Mouse (Mus musculus): ENCODE data around the gene Atf7.

Atf7 gene

DNA sequence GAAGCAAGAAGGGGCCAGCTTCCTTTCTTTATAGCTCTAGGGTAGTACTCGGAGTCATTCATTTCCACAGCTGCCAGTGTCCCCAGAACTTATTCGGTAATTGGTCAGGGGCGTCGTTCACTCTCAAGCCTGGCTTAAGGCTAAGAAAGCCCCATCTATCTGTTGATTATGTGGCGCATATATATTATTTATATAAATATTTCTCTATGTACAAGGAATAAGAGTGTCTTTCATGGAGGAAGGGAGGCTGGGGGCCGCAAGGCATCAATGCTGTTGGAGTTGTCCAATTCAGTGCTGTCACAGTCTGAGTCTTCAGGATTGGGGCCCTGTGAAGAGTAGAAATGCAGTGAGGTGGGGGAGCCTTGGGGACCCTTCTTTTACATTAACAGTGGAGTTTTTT, 125.4 kb downstream of the Atf7 start:
- no peak for DNase-seq (ENCODE audit: low spot score in 2 of 2)

DNA sequence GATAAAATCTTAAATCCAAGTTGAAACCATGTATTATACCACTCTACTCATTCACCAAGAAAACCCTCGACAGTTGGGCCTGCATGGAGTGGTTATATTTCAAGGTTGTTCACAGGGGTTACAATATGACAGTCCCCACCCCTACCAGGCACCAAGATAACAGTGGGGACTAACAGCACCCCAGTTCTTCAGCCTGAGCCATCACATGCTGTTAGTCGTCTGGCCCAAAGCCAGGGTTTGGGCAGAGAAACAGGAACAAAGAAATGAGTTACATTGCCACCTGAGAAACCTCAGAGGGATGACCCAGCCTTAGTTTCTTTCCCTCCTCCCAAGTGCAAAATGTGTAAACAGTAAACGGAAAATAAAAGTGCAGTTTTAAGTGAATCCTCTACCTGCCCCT, 125.9 kb downstream of the Atf7 start:
- no peak for DNase-seq (ENCODE audit: low spot score in 2 of 2)

DNA sequence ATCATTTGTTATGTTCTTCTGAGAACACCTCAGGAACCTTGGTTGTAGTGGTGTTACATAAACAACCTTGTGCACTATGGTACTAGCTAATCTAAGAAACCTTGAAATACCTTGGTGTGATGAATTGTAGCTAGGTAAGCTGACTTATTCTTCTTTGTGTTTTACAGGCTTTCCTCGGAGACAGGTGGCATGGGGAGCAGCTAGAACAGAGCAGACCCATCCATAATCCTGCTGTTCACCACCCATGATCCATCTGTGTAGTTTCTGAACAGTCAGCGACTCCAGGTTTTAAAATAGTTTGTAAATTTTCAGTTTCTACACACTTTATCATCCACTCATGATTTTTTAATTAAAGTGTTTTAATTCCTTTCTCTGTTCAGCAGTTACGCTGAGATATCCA, 126.9 kb downstream of the Atf7 start:
- no peak for DNase-seq (ENCODE audit: low spot score in 2 of 2)

DNA sequence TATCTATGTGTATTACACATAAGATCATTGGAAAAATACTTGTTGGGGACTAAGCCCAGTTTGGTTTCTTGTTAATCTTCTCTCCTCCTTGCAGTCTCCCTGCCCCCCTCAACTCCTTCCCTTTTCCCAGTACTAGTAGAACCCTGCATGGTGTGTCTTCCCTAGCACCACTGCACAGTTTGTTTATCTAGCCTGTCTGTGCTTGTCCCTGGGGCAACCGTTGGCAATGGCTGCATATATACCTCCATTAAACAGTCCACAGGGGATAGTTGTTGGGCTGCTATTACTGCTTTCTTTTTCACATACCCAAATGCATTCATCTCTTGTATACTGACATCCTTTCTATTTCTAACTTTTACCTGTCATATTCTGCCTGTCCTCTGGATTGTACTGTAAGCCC, 137.6 kb downstream of the Atf7 start:
- DNase-seq (ENCODE audit: low spot score in 2 of 2), result no peak

DNA sequence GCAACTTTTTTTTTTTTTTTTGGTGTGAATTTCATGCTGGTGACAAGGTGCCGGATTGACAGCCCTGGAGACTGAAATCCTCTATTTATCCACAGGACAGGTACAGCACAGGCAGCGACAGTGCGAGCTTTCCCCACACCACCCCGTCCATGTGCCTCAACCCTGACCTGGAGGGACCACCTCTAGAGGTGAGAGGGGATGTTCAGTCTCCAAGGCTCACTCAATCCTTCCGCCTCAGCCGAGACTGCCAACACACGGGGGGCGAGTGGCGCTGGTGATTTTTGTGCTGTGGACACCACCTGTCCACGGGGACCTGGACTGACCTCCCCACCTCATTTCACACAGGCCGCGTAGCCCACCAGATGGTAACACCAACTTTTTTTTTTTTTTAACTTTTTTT, 139.4 kb downstream of the Atf7 start:
- no peak for DNase-seq (ENCODE audit: low spot score in 2 of 2)

DNA sequence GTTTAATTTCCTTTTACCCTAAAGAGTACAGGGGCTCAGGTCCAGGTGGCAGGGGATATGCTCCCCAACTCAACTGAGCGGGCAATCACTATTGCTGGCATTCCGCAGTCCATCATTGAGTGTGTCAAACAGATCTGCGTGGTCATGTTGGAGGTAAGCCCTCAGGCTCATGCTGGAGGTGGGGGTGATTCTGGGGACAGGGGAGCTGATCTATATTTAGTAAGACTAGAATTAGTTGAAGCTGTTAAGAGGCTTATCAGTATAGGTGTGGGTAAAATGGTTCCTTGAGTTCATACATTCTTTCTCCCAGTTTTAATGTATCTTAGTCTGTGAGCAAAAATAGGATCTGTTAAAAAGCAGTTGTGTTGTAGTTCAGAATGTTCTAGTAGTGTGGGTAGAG, 142.1 kb downstream of the Atf7 start:
- DNase-seq (ENCODE audit: low spot score in 2 of 2), result no peak
